Mouse (Mus musculus) bone marrow macrophage, adult 2 months (primary cell): ENCODE data around the gene Ahcy.

Experiments
- CTCF ChIP-seq: IDR thresholded peaks from 2 replicates; pipeline ENCODE4 v1.5.1; 2012; ENCODE audit warnings: low read depth, mild to moderate bottlenecking, low read length, moderate library complexity
- POLR2A ChIP-seq: IDR thresholded peaks from 2 replicates; pipeline ENCODE4 v1.6.1; 2012; ENCODE audit warnings: mild to moderate bottlenecking, low read depth, low read length, borderline replicate concordance

- TF ChIP-seq POLR2A (no peak), CTCF (no peak)
Measured at GRCm38 (mm10) chr2:155074766-155075330, 551 bp upstream of the Ahcy start.
